In the genomic region with DNA sequence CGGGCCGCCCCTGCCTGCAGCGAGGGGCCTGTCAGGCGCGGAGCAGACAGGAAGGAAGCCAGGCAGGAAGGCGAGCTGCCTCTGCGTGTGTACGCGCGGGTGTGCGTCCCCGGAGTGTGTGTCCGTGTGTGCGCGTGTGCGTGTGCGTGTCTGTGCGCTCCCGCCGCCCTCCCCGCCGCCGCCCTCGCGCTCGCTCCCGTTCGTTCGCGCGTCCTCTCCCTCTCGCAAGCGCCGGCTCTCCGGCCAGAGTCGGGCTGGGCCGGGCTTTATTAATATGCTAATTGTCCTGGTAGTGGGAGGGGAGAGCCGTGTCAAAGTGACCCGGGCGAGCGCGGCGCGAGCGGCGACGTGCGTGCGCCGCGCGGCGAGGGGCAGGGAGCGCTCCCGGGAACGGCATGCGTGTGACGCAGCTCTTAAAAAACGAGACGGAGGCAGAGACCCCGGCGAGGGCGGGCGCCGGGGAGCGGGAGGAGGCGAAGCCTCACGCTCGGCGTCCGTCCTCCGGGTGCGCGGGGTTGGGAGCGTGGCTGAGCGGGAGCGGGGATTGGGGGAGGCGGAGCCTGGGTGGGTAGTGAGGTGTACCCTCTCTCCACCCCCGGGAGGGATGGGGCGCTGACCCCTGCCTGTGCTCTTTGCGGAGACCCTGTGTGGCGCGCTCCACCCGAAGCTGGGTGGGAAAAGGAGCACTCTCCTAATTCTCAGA, we compare ENCODE assay signal across 8 mouse cellular contexts. TPM values are rescaled to one million over a fixed set of nuclear protein-coding genes. Genes with fewer than 3 reads are reported as not detected.
DNase-seq lines count a peak whose midpoint lies in the region; ATAC-seq and TF ChIP-seq lines count a peak whose summit lies in the region.

A gene (minus strand): TSS at position 222 of the 703 bp plus-strand sequence.

- H3K4me3 ChIP-seq in cortical plate, adult 2 months (ENCODE audit: insufficient read depth, low read length), result peak within 1 kb of the TSS; percentile 77

- H3K4me1 ChIP-seq in cortical plate, adult 2 months (ENCODE audit: control insufficient read depth, insufficient read depth, low read length), result peaks cover 19% of the 10 kb centered on the region

- DNase-seq in R1 (ENCODE audit: low read depth, low spot score), result peak; percentile 91
- peak; percentile 82 for DNase-seq in gastrocnemius, postnatal 10 days
- peak; percentile 84 for DNase-seq in induced T-regulatory cell, adult 2 months (ENCODE audit: low read depth)
- DNase-seq in left cerebral cortex, adult 8-10 months (ENCODE audit: low spot score in 2 of 2), result peak; percentile 69 to 83
- peak; percentile 78 to 79 for DNase-seq in right cerebral cortex, adult 2 months (ENCODE audit: low spot score in 2 of 2)
- peak; percentile 66 for DNase-seq in urinary bladder, postnatal 10 days (ENCODE audit: low spot score)

- TF ChIP-seq CTCF in cortical plate, adult 2 months (IDR thresholded peaks at IDR 0.05; ENCODE audit: extremely low read depth, insufficient read depth, low read length), result no peak

- peak; percentile 79; the same call in 1 of the 2 replicates for TF ChIP-seq POLR2A in cortical plate, adult 2 months (IDR thresholded peaks at IDR 0.05; ENCODE audit: extremely low read depth, insufficient read depth, low read length)

- ATAC-seq in megakaryocyte, adult 5-6 weeks (ENCODE audit: poor library complexity, severe bottlenecking), result peak; percentile 73

- H3K27ac ChIP-seq in cortical plate, adult 2 months (ENCODE audit: insufficient read depth, low read length), result peak within 1 kb of the TSS; percentile 96

RNA-seq across cellular contexts. Expression of the gene that starts here (rescaled TPM):
- 159 and 161 TPM in 2 replicates for polyA plus RNA-seq in cortical plate, adult 2 months (2012; rRNA removed)
- 10 to 100 TPM; 36.2 to 50.3 TPM for total RNA-seq in gastrocnemius, postnatal 10 days (2021)
- 100 to 1,000 TPM; 110 to 132 (median 120) TPM for total RNA-seq in left cerebral cortex, adult 8-10 months (2022)
- total RNA-seq in megakaryocyte, adult 5-6 weeks (2015), result 48.8 and 54.5 TPM in 2 replicates
- total RNA-seq in megakaryocyte, adult 5-6 weeks (2017), result 60.2 and 60.8 TPM in 2 replicates

Comparison
In these comparisons a context has a peak if more than half of its experiments do, and no peak if none do; other contexts are left out.
1. Peak in every context shown above with its lines: DNase-seq, ATAC-seq, H3K4me3 ChIP-seq and H3K27ac ChIP-seq.